Mouse (Mus musculus) C2C12 (cell line): ENCODE data around the gene Dntt. TPM values are rescaled to one million over a fixed set of nuclear protein-coding genes. Genes with fewer than 3 reads are reported as not detected.

ENCODE experiments used
- H3K27me3 ChIP-seq: one replicate; pipeline ENCODE4 v1.6.1; 2011; ENCODE audit not compliant: control insufficient read depth, insufficient read depth, insufficient read length
- H3K36me3 ChIP-seq: one replicate; pipeline ENCODE4 v1.6.1; 2011; ENCODE audit not compliant: control insufficient read depth, insufficient read depth
- H3K4me3 ChIP-seq: one replicate; pipeline ENCODE4 v1.5.1; 2011; ENCODE audit warnings: mild to moderate bottlenecking, control low read depth; ENCODE audit not compliant: poor library complexity, insufficient read depth, severe bottlenecking
- H3K79me2 ChIP-seq: one replicate; pipeline ENCODE4 v1.6.1; 2011; ENCODE audit not compliant: control insufficient read depth, insufficient read depth
- H3K79me3 ChIP-seq: one replicate; pipeline ENCODE4 v1.6.1; 2011; ENCODE audit warnings: low read depth, control low read depth
- H3ac ChIP-seq: one replicate; pipeline ENCODE3; 2011; ENCODE audit warnings: low read depth; ENCODE audit not compliant: control insufficient read depth, insufficient read length
- CEBPB ChIP-seq: IDR thresholded peaks from one replicate; pipeline ENCODE4 v1.6.1; 2011; ENCODE audit warnings: low read depth, mild to moderate bottlenecking, control low read depth, moderate library complexity
- CTCF ChIP-seq: IDR thresholded peaks from one replicate; pipeline ENCODE4 v1.5.1; 2011; ENCODE audit not compliant: control insufficient read depth, insufficient read depth, insufficient read length
- FOSL1 ChIP-seq: IDR thresholded peaks from one replicate; pipeline ENCODE4 v1.8.0; 2011; ENCODE audit warnings: mild to moderate bottlenecking, low read length; ENCODE audit not compliant: poor library complexity, insufficient read depth, severe bottlenecking
- MAX ChIP-seq: IDR thresholded peaks from one replicate; pipeline ENCODE4 v1.6.1; 2011; ENCODE audit warnings: mild to moderate bottlenecking, control low read depth
- MYOD1 ChIP-seq: IDR thresholded peaks from one replicate; pipeline ENCODE4 v1.6.1; 2011; ENCODE audit warnings: low read depth; ENCODE audit not compliant: control insufficient read depth, insufficient read length
- MYOG ChIP-seq: IDR thresholded peaks from one replicate; pipeline ENCODE4 v1.6.1; 2011; ENCODE audit not compliant: control insufficient read depth, insufficient read length; ENCODE audit errors: extremely low read depth
- USF1 ChIP-seq: IDR thresholded peaks from one replicate; pipeline ENCODE4 v1.6.1; 2011; ENCODE audit warnings: low read depth, mild to moderate bottlenecking, control low read depth, moderate library complexity
- polyA plus RNA-seq: library from polyadenylated mRNA; unstranded; fragments of >200 nt; fragmentation: generic; extraction: Trizol; gene quantifications from one replicate; pipeline ENCODE4 v1.2.1, GENCODE M21; 2012; ENCODE audit warnings: missing spikeins

The Dntt gene
- polyA plus RNA-seq, 1 experiment = not detected

DNA sequence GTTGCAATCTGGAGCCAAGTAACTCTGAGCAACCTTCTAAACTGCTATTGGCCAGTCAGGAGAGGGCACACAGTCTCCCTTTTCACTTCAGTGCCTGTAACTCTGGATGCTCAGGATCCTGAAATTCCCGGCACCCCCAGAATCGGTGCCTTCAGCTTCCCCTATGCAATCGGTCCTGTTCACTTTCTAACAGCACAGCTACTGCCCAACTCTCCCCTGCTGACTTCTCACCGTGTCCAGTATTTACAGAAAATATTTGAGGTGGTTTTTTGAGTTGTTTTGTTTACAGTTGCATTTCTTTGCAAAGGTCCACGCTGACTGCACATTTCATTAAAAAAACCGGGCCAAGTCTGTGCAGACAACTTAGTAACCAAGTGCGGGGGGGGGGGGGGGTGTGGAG is 37.4 kb upstream of the Dntt start:
- Histone ChIP-seq H3ac (no peak overlapping the region), H3K36me3 (no peaks in the 10 kb centered on the region), H3K27me3 (no peaks in the 10 kb centered on the region), H3K79me2 (peaks cover 51% of the 10 kb centered on the region), H3K79me3 (peaks cover 8% of the 10 kb centered on the region), H3K4me3 (no peak overlapping the region)
- TF ChIP-seq FOSL1 (no peak), CEBPB (no peak), MYOD1 (no peak), CTCF (no peak)

DNA sequence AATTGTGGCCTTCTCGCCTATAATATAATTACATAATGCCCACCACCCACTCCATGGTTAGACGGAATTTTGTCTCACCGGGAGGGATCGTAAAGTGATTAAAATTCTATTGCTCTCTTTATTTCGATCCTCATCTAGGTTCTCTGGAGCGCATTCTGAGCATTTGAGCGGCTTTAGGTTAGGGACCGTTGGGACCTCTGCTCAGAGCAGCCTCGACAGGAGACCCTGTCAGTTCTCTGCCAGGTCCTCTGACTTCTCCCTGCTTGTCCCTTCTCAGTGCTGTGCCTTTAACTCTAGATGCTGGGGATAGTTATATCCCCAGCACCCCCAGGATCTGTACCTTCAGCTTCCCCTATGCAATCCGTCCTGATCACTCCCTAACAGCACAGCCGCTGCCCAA is 37.0 kb upstream of the Dntt start:
- H3K79me2 ChIP-seq = peaks cover 51% of the 10 kb centered on the region
- no peak overlapping the region for H3ac ChIP-seq
- peaks cover 8% of the 10 kb centered on the region for H3K79me3 ChIP-seq
- no peaks in the 10 kb centered on the region for H3K27me3 ChIP-seq
- no peak overlapping the region for H3K4me3 ChIP-seq
- no peaks in the 10 kb centered on the region for H3K36me3 ChIP-seq
- TF ChIP-seq MYOD1 = no peak
- no peak for TF ChIP-seq USF1
- no peak for TF ChIP-seq CTCF
- TF ChIP-seq MYOG = no peak
- no peak for TF ChIP-seq MAX
- no peak for TF ChIP-seq FOSL1
- no peak for TF ChIP-seq CEBPB

DNA sequence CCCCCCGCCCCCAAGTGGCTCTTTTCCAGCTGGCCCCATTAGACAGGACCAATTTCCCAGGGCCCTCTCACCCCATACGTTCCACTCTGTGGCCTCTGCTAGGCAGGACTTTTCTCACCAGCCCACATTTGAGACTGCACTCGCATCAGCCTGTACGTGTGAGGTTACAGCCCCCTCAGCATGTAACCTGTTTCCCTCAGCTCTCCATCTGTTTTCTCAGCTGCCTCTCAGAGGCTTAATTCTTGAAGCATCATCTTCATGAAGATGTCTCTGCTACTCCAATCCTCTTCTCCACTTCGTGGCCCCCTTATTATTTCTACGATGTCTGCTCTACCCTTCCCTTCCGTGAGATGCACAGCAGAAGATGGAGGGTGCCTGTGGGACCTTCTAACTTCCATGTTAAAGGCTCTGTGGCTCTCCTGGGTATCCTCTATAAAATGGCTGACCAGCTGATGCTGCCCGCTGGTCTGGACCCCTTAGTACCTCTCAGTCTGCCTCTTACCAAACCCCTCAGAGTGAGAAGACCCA is 36.5 kb upstream of the Dntt start:
- H3K4me3 ChIP-seq = peak overlapping the region; percentile 16
- peaks cover 50% of the 10 kb centered on the region for H3K79me2 ChIP-seq
- H3ac ChIP-seq = no peak overlapping the region
- no peak for TF ChIP-seq FOSL1
- no peak for TF ChIP-seq CTCF
- TF ChIP-seq MYOG = no peak
- TF ChIP-seq MAX = no peak
- TF ChIP-seq CEBPB = no peak
- no peak for TF ChIP-seq MYOD1
- TF ChIP-seq USF1 = no peak
- H3K27me3 ChIP-seq = no peaks in the 10 kb centered on the region
- peaks cover 8% of the 10 kb centered on the region for H3K79me3 ChIP-seq
- no peaks in the 10 kb centered on the region for H3K36me3 ChIP-seq

DNA sequence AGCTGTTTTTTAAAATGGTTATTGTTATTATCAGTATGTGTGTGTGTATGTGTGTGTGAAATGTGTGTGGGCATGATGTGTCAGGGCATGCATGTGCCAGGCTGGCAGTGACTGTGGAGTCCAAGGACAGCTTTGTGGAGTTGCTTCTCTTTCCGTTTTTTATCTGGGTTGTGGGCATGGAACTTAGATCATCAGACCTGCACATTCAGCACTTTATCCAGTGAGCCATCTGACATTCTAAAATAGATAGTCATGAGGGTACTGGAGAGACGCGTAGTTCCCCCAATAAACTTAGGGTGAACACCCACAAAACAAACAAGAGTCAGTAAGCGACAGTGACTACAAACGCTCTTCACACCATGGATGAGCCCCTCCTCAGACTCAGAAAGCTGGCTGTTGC is 35.7 kb upstream of the Dntt start:
- Histone ChIP-seq H3K27me3 (no peaks in the 10 kb centered on the region), H3K4me3 (peak overlapping the region; percentile 16), H3K79me3 (peaks cover 8% of the 10 kb centered on the region), H3K79me2 (peaks cover 42% of the 10 kb centered on the region), H3K36me3 (no peaks in the 10 kb centered on the region), H3ac (no peak overlapping the region)
- TF ChIP-seq CEBPB = no peak

DNA sequence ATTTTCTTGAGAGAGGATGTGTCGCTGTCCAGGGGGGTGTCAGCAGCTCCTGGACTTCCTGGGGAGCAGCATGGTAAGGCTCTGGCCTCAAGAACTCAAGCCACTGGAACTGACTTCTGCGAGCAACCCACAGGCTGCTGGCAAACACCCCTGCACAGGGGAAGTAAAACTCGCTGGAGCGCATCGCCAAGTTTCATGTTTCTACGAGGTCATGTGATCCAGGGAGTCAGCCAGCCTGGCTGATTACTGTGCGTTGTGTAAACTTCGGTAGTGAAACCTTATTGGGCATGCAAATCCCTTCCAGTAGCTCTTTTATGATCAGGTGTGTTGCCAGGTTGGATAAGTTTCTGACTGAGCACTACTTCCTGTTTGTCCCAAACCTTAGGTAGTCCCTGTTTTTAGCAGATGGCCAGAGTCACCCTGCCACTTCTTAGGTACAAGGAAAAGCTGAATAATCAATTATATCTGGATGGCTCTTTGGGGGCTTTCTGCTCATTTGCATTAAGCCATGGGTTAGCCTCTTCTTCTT is 35.0 kb upstream of the Dntt start, which contains the start of gene Blnk:
Blnk (minus strand) TSS at position 479 of the 529 bp plus-strand sequence.
- Histone ChIP-seq H3K79me2 (peaks cover 35% of the 10 kb centered on the region), H3K4me3 (peak within 1 kb of the TSS; percentile 16), H3K79me3 (peaks cover 2% of the 10 kb centered on the region), H3ac (peak within 1 kb of the TSS; percentile 42), H3K27me3 (no peaks in the 10 kb centered on the region), H3K36me3 (no peaks in the 10 kb centered on the region)
- TF ChIP-seq USF1 (peak; percentile 96), FOSL1 (no peak), MAX (no peak), CEBPB (peak; percentile 25)

DNA sequence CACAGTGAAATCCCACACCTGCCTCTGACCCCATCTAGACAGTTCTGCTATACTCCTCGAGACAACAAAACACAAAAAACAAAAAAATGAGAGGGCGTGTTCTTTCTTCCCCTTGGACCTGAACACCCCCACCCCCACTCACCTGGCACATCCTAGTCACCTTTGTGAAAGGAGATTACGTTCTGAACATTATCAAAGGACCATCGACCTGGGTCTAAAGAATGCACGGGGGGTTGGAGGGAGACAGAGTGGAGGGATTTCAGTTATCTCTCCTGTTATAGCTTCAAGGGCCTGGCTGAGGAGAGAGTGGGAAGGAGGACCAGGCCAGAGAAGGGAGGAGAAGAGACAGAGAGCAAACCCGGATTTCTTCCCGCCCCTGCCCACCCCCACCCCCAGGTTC is 34.2 kb upstream of the Dntt start:
- peaks cover 2% of the 10 kb centered on the region for H3K79me3 ChIP-seq
- no peaks in the 10 kb centered on the region for H3K36me3 ChIP-seq
- TF ChIP-seq CEBPB = no peak
- TF ChIP-seq MYOD1 = no peak
- TF ChIP-seq FOSL1 = no peak
- TF ChIP-seq USF1 = no peak
- peak overlapping the region; percentile 15 for H3K4me3 ChIP-seq
- peaks cover 28% of the 10 kb centered on the region for H3K79me2 ChIP-seq
- peak overlapping the region; percentile 42 for H3ac ChIP-seq
- H3K27me3 ChIP-seq = no peaks in the 10 kb centered on the region
